Mouse (Mus musculus) CH12.LX (cell line): ENCODE measurements at regions not wholly inside any gene's neighbourhood (a gene's known extent, or its start where the extent isn't known, plus 50 kb on each side); places are given as distances from the start of the nearest gene placed in this dataset.

Experiments
- CHD2 ChIP-seq: IDR thresholded peaks from 2 replicates; pipeline ENCODE4 v1.6.1; 2011; ENCODE audit warnings: low read length, improper control_type of control experiment
- CTCF ChIP-seq, 2 experiments: IDR thresholded peaks in 1 of 2; conservative IDR thresholded peaks in 1 of 2; 2 replicates each; pipeline ENCODE4 v1.5.1; 2011 to 2012; ENCODE audit warnings: low read depth in 2 of 2, low read length in 2 of 2, improper control_type of control experiment in 1 of 2, inconsistent platforms in 1 of 2, mild to moderate bottlenecking in 1 of 2, moderate library complexity in 1 of 2
- ELF1 ChIP-seq: IDR thresholded peaks from 2 replicates; pipeline ENCODE4 v1.6.1; 2014; ENCODE audit warnings: low read depth, mild to moderate bottlenecking, inconsistent platforms, low read length, improper control_type of control experiment
- KAT2A ChIP-seq: IDR thresholded peaks from 2 replicates; pipeline ENCODE4 v1.6.1; 2012; ENCODE audit warnings: low read length, improper control_type of control experiment, inconsistent platforms; ENCODE audit not compliant: insufficient replicate concordance
- MAFK ChIP-seq: IDR thresholded peaks from 2 replicates; pipeline ENCODE4 v1.6.1; 2011; ENCODE audit warnings: low read length, improper control_type of control experiment; ENCODE audit not compliant: insufficient replicate concordance
- POLR2A ChIP-seq: IDR thresholded peaks from 2 replicates; pipeline ENCODE4 v1.6.1; 2011; ENCODE audit warnings: low read depth, mild to moderate bottlenecking, improper control_type of control experiment, low read length
- RAD21 ChIP-seq: IDR thresholded peaks from 2 replicates; pipeline ENCODE4 v1.6.1; 2011; ENCODE audit warnings: low read depth, mild to moderate bottlenecking, low read length, improper control_type of control experiment, moderate library complexity
- RCOR1 ChIP-seq: conservative IDR thresholded peaks from 2 replicates; pipeline ENCODE4 v1.6.1; 2012; ENCODE audit warnings: low read depth, mild to moderate bottlenecking, inconsistent platforms, low read length, improper control_type of control experiment
- SMC3 ChIP-seq: IDR thresholded peaks from 2 replicates; pipeline ENCODE4 v1.6.1; 2011; ENCODE audit warnings: low read depth, low read length, improper control_type of control experiment
- TCF12 ChIP-seq: IDR thresholded peaks from 2 replicates; pipeline ENCODE4 v1.6.1; 2014; ENCODE audit warnings: low read depth, mild to moderate bottlenecking, inconsistent platforms, low read length, improper control_type of control experiment

DNA sequence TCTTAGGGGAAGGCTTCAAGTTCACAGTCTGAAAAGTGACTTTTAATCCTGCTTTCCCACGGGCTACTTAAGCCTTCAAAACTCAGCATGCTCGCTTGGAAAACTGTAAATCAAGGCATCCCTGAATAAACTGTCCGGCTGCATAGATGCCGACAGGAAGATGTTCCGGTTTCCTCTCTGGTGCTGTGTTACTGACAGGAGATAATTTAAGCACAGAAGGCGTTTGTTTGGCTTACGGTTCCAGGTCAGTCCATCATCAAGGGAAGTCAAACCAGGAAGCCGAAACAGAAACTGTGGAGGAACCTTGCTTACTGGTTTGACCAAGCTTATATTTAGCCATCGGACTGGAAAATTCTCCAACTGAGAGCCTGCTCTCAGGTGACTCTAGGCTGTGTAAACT is 52.6 kb upstream of the Prkcq start:
- TF ChIP-seq CHD2, result no peak
- TF ChIP-seq CTCF (conservative IDR thresholded peaks at IDR 0.05 in 1 of 2, IDR thresholded peaks at IDR 0.05 in 1 of 2; ENCODE audit: low read depth in 2 of 2, low read length in 2 of 2), result no peak
- TF ChIP-seq KAT2A, result no peak
- no peak for TF ChIP-seq ELF1
- no peak for TF ChIP-seq POLR2A
- no peak for TF ChIP-seq SMC3
- no peak for TF ChIP-seq MAFK
- TF ChIP-seq TCF12, result no peak
- TF ChIP-seq RAD21, result no peak
- TF ChIP-seq RCOR1, result no peak
